Mouse (Mus musculus): ENCODE results near the gene Ntm. TPM values are rescaled to one million over a fixed set of nuclear protein-coding genes. Genes with fewer than 3 reads are reported as not detected.

Ntm gene
- total and polyA plus RNA-seq, 3 experiments, result not detected

DNA sequence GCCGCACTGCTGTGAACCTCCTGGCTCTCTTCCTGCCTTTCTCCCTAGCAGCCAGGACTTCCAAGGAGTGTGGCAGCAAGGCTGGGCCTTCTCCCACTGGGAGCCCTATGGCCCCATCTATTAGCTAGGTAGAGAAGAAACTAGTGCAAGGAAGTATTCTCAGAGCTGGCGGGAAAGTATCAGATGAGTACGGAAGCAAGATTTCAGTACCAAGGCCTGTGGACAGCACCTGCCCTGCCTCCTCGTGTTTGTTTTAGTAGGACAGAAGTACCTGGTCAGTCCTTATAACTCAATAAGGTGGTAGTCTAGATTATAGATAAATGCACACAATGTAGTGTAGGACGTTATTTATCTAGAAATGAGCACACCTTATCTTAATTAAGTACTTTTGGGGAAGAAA is 874.3 kb downstream of the Ntm start:
- no peaks in the 10 kb centered on the region for H3K27me3 ChIP-seq (ENCODE audit: control insufficient read depth in 1 of 2, insufficient read depth in 2 of 2, low read length in 2 of 2)
- H3K36me3 ChIP-seq (ENCODE audit: control insufficient read depth in 1 of 2, insufficient read depth in 2 of 2, low read length in 2 of 2), result no peaks in the 10 kb centered on the region
- no peaks in the 10 kb centered on the region for H3K4me1 ChIP-seq (ENCODE audit: control insufficient read depth in 1 of 2, insufficient read depth in 2 of 2, low read length in 2 of 2)
- TF ChIP-seq NRF1 (IDR thresholded peaks at IDR 0.05; ENCODE audit: insufficient read depth, low read depth, low read length, poor library complexity, severe bottlenecking) (no peak), MYC (IDR thresholded peaks at IDR 0.05; ENCODE audit: low read depth, low read length) (no peak), MAZ (IDR thresholded peaks at IDR 0.05; ENCODE audit: low read depth, low read length) (no peak), TBP (IDR thresholded peaks at IDR 0.05; ENCODE audit: low read depth, low read length) (no peak), CHD1 (IDR thresholded peaks at IDR 0.05; ENCODE audit: low read depth, low read length) (no peak), GATA1 (IDR thresholded peaks at IDR 0.05; ENCODE audit: low read depth, low read length) (no peak), ZMIZ1 (IDR thresholded peaks at IDR 0.05; ENCODE audit: low read depth, low read length) (no peak), CHD2 (IDR thresholded peaks at IDR 0.05; ENCODE audit: low read length) (no peak), USF2 (IDR thresholded peaks at IDR 0.05; ENCODE audit: borderline replicate concordance in 1 of 2, insufficient read depth in 1 of 2, low read depth in 1 of 2, low read length in 2 of 2) (no peak), E2F4 (IDR thresholded peaks at IDR 0.05; ENCODE audit: borderline replicate concordance, low read depth, low read length) (no peak), NELFE (IDR thresholded peaks at IDR 0.05; ENCODE audit: low read depth, low read length) (no peak), GABPA (IDR thresholded peaks at IDR 0.05; ENCODE audit: low read depth, low read length) (no peak)
- DNase-seq (ENCODE audit: low read depth, low spot score), result no peak
- H3K27ac ChIP-seq (ENCODE audit: control insufficient read depth, low read depth, low read length), result no peak overlapping the region
- H3K79me2 ChIP-seq (ENCODE audit: control insufficient read depth, insufficient read depth, low read length, poor library complexity), result no peaks in the 10 kb centered on the region
- no peak overlapping the region for H3K4me3 ChIP-seq (ENCODE audit: control insufficient read depth in 1 of 2, insufficient read depth in 1 of 2, low read depth in 2 of 2, low read length in 2 of 2)
- no peak overlapping the region for H3K9ac ChIP-seq (ENCODE audit: control insufficient read depth, low read depth, low read length, poor library complexity, severe bottlenecking)
- no peaks in the 10 kb centered on the region for H3K9me3 ChIP-seq (replicated peaks; ENCODE audit: insufficient read depth, low read length)

DNA sequence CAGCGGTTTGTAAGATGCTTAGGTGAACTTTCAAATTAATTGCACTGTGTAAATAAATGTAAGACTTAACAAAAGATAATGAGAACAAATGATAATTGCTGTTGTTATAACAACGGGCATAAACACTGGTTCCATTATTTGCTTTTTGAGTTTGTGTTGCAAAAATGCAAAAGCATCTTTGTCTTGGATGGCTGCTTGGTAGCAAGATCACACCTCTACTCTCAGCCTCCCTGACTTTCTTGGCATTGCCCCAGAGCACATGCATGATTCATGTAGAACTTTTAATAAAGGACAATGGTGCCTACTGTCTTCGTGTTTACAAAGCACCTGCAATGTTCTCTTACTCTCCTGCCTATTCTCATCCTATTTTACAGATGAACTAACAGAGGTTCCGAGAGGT is 875.3 kb downstream of the Ntm start:
- Histone ChIP-seq H3K9ac (ENCODE audit: control insufficient read depth, low read depth, low read length, poor library complexity, severe bottlenecking) (no peak overlapping the region), H3K36me3 (ENCODE audit: control insufficient read depth in 1 of 2, insufficient read depth in 2 of 2, low read length in 2 of 2) (no peaks in the 10 kb centered on the region), H3K9me3 (replicated peaks; ENCODE audit: insufficient read depth, low read length) (no peaks in the 10 kb centered on the region), H3K4me1 (ENCODE audit: control insufficient read depth in 1 of 2, insufficient read depth in 2 of 2, low read length in 2 of 2) (no peaks in the 10 kb centered on the region), H3K27me3 (ENCODE audit: control insufficient read depth in 1 of 2, insufficient read depth in 2 of 2, low read length in 2 of 2) (no peaks in the 10 kb centered on the region), H3K27ac (ENCODE audit: control insufficient read depth, low read depth, low read length) (no peak overlapping the region), H3K79me2 (ENCODE audit: control insufficient read depth, insufficient read depth, low read length, poor library complexity) (no peaks in the 10 kb centered on the region), H3K4me3 (ENCODE audit: control insufficient read depth in 1 of 2, insufficient read depth in 1 of 2, low read depth in 2 of 2, low read length in 2 of 2) (no peak overlapping the region)
- no peak for DNase-seq (ENCODE audit: low read depth, low spot score)
- TF ChIP-seq JUND (IDR thresholded peaks at IDR 0.05; ENCODE audit: low read depth, low read length), result no peak
- TF ChIP-seq CHD1 (IDR thresholded peaks at IDR 0.05; ENCODE audit: low read depth, low read length), result no peak
- no peak for TF ChIP-seq CTCF (IDR thresholded peaks at IDR 0.05 in 2 of 3, conservative IDR thresholded peaks at IDR 0.05 in 1 of 3; ENCODE audit: control insufficient read depth in 1 of 3, insufficient read depth in 1 of 3, low read depth in 2 of 3, low read length in 3 of 3, poor library complexity in 1 of 3, severe bottlenecking in 1 of 3)
- TF ChIP-seq POLR2A (IDR thresholded peaks at IDR 0.05; ENCODE audit: control insufficient read depth in 1 of 2, insufficient read depth in 1 of 2, low read depth in 1 of 2, low read length in 2 of 2, poor library complexity in 1 of 2), result no peak
- TF ChIP-seq MYB (IDR thresholded peaks at IDR 0.05; ENCODE audit: low read depth, low read length), result no peak
- no peak for TF ChIP-seq MYC (IDR thresholded peaks at IDR 0.05; ENCODE audit: low read depth, low read length)
- no peak for TF ChIP-seq RCOR1 (IDR thresholded peaks at IDR 0.05; ENCODE audit: low read depth, low read length)

All from MEL (cell line).